Mouse (Mus musculus) liver, embryonic 16.5 days (tissue): ENCODE data around the gene Gmeb1. TPM values are rescaled to one million over a fixed set of nuclear protein-coding genes. Genes with fewer than 3 reads are reported as not detected.

Experiments
- microRNA-seq: library from miRNA; unstranded; fragments of <30 nt; microRNA quantifications from one replicate; pipeline ENCODE4, GENCODE M21; 2016
- polyA plus RNA-seq: library from polyadenylated mRNA; unstranded; fragments of >200 nt; fragmentation: Nextera tagmentation; extraction: Ambion mirVana; gene quantifications from 2 replicates; pipeline ENCODE4 v1.2.1, GENCODE M21; 2015

Gene Gmeb1
- polyA plus RNA-seq, 1 experiment from 2014 or later, result 12.7 TPM

Small RNAs within 50 kb of the gene (microRNA-seq; reads per million reads assigned to microRNA genes)
- not detected for gene Gm22033

Other genes starting within 250 kb of the Gmeb1 start
- gene Gm10300, start 186.9 kb downstream of the Gmeb1 start, polyA plus RNA-seq, result 0.33 and 0.46 TPM in 2 replicates
- gene Epb41, start 186.3 kb downstream of the Gmeb1 start, polyA plus RNA-seq, result 196 and 232 TPM in 2 replicates
- 0.02 and 0.04 TPM in 2 replicates for gene Oprd1, start 117.1 kb downstream of the Gmeb1 start, polyA plus RNA-seq
- gene Ythdf2, start 49.3 kb downstream of the Gmeb1 start, polyA plus RNA-seq, result 24.9 and 28.5 TPM in 2 replicates
- 31.0 and 35.3 TPM in 2 replicates for gene Taf12, start 12.8 kb upstream of the Gmeb1 start, polyA plus RNA-seq
- gene Rab42, start 41.8 kb upstream of the Gmeb1 start, polyA plus RNA-seq, result 0.41 and 0.61 TPM in 2 replicates
- 26.9 and 27.3 TPM in 2 replicates for gene Trnau1ap, start 67.9 kb upstream of the Gmeb1 start, polyA plus RNA-seq
- 41.3 and 44.2 TPM in 2 replicates for gene Rcc1, start 92.0 kb upstream of the Gmeb1 start, polyA plus RNA-seq
- 7.6 and 9.9 TPM in 2 replicates for gene Phactr4, start 160.9 kb upstream of the Gmeb1 start, polyA plus RNA-seq
- gene Med18, start 202.3 kb upstream of the Gmeb1 start, polyA plus RNA-seq, result 8.2 and 11.4 TPM in 2 replicates
- gene Sesn2, start 248.9 kb upstream of the Gmeb1 start, polyA plus RNA-seq, result 7.9 and 8.1 TPM in 2 replicates